Mouse (Mus musculus) liver, embryonic 14.5 days (tissue): ENCODE measurements at regions not wholly inside any gene's neighbourhood (a gene's known extent, or its start where the extent isn't known, plus 50 kb on each side); places are given as distances from the start of the nearest gene placed in this dataset.

ENCODE experiments used
- CTCF ChIP-seq: IDR thresholded peaks from 2 replicates; pipeline ENCODE4 v1.5.1; 2016; ENCODE audit warnings: antibody characterized with exemption, low read depth, control low read depth
- EP300 ChIP-seq: IDR thresholded peaks from 2 replicates; pipeline ENCODE4 v1.6.1; 2016; ENCODE audit warnings: antibody characterized with exemption, low read depth

DNA sequence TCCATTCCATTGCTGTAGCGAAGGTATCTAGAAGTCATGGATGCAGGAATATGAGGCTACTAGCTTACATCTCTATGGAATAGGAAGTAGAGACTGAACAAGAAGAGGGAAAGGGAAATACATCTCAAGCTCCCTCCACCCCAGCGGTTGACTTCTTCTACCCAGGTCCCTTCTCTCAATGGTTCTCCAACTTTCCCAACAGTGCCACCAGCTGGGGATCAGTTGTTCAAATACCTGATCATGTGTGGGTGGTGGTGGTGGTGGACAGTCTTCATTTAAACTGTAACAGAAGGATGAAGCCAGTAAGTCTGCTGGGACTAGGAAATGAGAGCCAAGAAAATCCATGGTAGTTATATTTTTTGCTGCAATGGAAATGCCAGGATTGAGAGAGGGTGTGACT lies 70.4 kb downstream of the Cd83 start:
- TF ChIP-seq EP300 (no peak), CTCF (no peak)
